Mouse (Mus musculus) testis, adult 2 months (tissue): ENCODE measurements at regions not wholly inside any gene's neighbourhood (a gene's known extent, or its start where the extent isn't known, plus 50 kb on each side); places are given as distances from the start of the nearest gene placed in this dataset.

Experiments used
- CTCF ChIP-seq: fragments of 200-500 bp; IDR thresholded peaks from 2 replicates; pipeline ENCODE4 v1.5.1; 2012; ENCODE audit warnings: low read depth, mild to moderate bottlenecking, inconsistent platforms, low read length, moderate library complexity; ENCODE audit not compliant: control insufficient read depth, insufficient read depth, insufficient replicate concordance
- POLR2A ChIP-seq: fragments of 200-500 bp; IDR thresholded peaks from 2 replicates; pipeline ENCODE4 v1.6.1; 2012; ENCODE audit warnings: low read depth, mild to moderate bottlenecking, inconsistent platforms, low read length, moderate library complexity; ENCODE audit not compliant: control insufficient read depth

- TF ChIP-seq POLR2A (no peak), CTCF (no peak)
Observed at GRCm38 (mm10) chr6:147362842-147363241, 98.9 kb upstream of the Pthlh start.
